Mouse (Mus musculus) olfactory bulb, adult 2 months (tissue): ENCODE measurements around the gene Paxip1.

Source experiments
- CTCF ChIP-seq: fragments of 200-500 bp; IDR thresholded peaks from 2 replicates; pipeline ENCODE4 v1.5.1; 2012; ENCODE audit warnings: low read depth, mild to moderate bottlenecking, low read length, moderate library complexity; ENCODE audit not compliant: insufficient read depth
- POLR2A ChIP-seq: fragments of 200-500 bp; IDR thresholded peaks from 2 replicates; pipeline ENCODE4 v1.6.1; 2012; ENCODE audit warnings: mild to moderate bottlenecking, low read depth, low read length, moderate library complexity; ENCODE audit not compliant: insufficient read depth

DNA sequence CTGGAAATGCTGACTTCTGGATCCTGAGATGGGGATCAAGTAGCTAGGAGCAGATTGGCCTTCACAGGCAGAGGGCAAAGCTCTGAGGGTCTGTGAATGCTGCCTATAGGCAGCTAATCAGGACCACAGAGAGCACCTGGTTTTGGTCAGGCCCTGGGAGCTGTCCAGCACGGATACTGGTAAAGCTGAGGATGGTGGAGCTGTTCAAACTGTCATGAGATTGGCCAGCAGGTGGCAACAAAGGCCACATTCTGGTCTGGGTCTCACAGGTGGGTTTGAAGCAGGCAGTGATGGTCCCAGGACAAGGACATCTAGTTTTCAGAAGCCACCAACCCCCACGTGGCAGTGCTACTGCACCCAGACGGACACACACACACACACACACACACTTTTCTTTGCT, 54.3 kb downstream of the Paxip1 start:
- no peak for TF ChIP-seq CTCF
- no peak for TF ChIP-seq POLR2A
